Mouse (Mus musculus): ENCODE results near the gene Gpm6b. TPM values are rescaled to one million over a fixed set of nuclear protein-coding genes. Genes with fewer than 3 reads are reported as not detected.

Gpm6b gene
- 1 to 10 TPM; 1.6 to 5.0 (median 3.2) TPM for total RNA-seq (2022)

DNA sequence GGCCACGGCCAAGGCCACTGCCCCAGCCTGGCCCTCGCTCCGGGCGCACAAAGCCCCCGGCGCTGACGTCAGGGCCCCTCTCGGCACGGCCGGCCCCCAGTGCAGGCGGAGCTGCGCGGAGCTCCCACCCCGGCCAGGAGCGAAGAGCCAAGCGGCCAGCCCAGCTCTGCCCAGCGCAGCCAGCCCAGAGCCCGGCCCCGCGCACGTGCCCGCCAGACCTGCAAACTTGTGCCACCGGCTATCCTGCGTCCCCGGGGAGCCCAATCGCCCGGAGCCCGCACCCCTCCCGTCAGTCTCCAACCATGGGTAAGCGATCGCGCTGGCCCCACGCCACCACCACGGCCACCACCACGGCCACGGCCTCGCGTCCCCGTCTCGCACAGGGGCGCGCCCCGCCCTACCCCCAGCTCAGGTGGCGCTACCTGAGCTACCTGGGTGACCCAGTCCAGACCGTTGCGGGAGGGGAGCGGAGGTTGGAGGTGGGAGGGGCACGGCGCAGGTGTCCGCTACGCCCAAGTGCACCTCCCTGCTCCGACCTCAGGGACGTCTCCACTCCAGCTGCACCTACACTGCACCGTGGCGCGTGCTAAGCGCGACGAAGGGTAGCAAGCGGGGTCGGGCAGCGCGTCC, at the start of gene Gpm6b:
Gpm6b (plus strand) TSS at position 81 of the 630 bp plus-strand sequence.
- DNase-seq (ENCODE audit: low spot score in 2 of 2): peak in 1 of 2 experiments; percentile 17

DNA sequence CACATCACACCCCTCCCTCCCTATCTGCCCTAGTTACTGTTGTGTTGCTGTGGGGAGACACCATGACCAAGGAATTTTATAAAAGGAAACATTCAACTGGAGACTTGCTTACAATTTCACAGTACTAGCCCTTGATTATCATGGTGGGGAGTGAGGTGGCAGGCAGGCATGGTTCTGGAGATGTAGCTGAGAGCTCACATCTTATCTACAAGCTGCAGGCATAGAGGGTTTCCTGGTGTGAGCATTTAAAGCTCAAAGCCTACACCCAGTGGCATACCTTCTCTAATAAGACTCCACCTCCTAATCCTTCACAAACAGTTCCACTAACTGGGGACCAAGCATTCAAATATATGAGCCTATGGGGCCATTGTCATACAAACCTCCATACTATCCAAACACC, 42.4 kb upstream of the Gpm6b start:
- DNase-seq (ENCODE audit: low spot score in 2 of 2): no peak

DNA sequence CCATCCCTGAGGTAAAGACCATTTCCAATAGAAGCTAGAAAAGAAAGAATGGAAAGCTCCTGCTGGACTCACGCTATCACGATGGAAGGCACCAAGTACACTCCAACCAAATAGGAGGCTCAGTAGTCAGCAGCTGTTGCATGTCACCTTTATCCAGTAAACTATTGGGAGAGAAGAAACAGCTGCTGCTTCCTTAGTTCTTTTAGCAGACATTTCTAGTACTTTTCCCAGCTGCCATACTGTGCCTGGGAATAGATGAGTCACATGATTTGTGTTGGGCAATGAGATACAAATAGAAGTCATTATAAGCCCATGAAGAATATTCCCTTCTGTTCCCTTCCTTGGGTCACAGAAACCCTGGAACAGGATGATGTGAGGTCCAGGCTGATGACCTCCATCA, 40.4 kb upstream of the Gpm6b start:
- no peak for DNase-seq (ENCODE audit: low spot score in 2 of 2)

DNA sequence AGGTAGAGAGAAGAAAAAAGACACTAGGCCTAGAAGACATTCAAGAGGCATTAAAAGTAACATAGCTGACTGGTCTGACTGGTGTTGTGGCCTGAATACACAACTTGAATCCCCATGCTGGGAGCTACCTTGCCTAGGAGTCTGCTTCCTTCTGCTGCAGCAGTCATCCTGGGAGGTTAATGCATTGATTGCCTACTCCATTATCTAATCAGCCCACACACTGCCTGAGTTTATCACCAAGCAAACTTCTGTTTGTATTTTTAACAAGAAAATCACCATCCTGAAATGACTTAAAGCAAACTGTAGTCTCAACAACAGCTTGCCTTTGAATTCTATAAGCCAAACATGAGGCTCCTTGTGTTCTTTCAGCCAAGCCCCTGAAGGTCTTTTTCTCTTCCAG, 38.9 kb upstream of the Gpm6b start:
- no peak for DNase-seq (ENCODE audit: low spot score in 2 of 2)

DNA sequence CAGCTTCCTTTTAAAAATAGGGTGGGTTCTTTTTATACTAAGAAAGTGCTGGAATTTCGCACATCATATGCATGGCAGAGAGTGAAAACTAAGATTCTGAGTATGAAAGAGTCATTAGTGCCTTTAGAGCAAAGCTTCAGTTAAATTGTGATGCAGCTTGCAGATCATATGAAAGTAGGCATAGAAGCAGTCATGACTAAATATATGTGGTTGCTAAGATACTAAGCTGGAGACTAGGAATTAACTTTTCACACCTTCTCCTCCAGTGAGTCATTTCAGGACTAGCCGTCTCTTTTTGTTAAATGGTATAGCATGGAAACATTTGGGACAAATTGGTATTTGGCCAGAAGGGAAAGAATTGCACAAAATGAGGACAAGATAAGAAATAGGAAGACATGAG, 24.1 kb upstream of the Gpm6b start:
- no peak for DNase-seq (ENCODE audit: low spot score in 2 of 2)

DNA sequence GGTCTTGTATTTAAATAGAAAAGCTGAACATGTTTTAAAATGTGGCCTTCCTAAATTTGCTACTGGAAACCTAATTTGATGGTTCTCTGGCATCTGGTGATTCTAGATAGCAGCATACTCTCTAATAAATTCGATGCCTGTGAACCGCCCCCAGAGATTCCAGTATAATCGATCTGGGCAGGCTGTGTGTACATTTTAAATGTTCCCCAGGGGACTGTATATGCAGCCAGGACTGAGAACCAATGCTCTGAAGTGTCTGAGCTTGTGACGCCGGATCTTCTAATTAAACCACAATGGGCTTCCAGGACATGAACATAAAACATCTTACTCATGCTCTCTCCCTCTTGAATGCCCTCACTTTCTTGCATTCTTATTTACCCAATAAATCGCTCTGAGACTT, 22.5 kb upstream of the Gpm6b start:
- no peak for DNase-seq (ENCODE audit: low spot score in 2 of 2)

DNA sequence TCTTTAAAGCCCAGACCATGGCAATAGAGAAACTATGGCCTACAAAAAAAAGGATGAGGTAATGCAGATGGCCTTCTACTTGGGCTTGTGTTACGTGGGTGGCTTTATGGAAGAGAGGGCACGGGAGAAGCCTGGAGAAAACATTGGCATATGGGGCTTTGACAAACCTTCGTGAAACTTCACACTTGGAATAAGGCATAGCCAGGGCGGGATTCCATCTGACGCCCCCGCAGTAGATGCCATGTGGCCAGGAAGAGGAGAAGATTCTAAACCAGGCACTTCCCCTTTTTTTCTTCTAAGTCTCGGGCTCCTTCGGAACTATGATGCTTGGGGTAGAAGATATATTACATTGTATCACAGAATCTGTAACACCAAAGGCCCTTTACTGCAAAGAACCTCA, 22.0 kb upstream of the Gpm6b start:
- no peak for DNase-seq (ENCODE audit: low spot score in 2 of 2)

DNA sequence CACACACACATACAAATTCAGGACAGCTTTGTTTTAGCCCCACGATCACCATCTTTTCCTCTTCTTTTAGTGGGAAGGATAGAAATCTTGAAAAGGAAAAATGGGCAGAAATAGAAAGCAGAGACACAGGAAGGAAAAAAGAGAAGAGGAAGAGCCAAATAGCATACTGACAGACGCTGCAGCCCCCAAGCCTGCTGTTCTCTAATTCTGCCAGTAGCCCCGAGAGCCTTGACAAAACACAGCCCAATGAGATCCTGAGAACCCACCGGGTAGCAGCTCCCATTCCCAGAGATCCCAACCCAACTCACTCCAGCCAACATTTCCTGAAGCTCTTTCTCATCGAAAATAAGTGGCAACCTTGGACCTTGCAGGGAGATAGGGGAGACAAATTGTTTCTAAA, 19.4 kb upstream of the Gpm6b start:
- no peak for DNase-seq (ENCODE audit: low spot score in 2 of 2)

DNA sequence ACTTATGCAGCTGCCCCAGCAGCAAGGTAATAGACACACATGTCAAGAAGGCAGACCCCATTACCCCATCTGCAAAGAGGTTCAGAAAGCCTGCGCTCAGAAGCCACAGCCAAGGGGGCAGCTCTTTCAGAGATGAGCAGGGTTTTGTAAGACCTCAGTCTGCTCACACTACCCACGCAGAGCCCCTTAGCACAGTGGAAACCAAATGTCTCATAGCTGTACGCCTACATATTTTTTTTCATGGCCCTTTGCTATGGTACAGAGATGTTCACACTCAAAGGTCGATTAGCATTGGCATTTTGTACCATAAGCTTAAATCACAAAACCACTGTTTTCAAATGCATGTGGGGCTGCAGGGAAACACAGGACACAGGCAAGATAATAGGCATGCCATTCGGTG, 11.9 kb upstream of the Gpm6b start:
- DNase-seq (ENCODE audit: low spot score in 2 of 2): no peak

DNA sequence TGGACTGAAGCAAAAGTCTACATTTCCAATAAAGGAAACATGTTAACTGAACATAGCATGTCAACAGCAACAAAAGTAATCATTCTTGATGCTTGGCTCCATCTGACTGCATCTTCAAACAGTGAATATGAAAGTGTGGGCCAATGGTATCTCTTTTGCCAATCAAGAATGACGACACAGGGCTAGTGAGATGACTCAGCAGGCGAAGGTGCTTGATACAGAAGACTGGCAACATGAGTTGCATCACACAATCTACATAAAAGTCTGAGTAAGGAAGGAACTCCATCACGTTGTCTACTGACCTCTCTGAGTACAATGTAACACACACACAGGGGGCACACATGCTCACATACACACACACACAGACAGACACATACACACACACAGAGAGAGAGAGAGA, 9.0 kb upstream of the Gpm6b start:
- no peak for DNase-seq (ENCODE audit: low spot score in 2 of 2)

DNA sequence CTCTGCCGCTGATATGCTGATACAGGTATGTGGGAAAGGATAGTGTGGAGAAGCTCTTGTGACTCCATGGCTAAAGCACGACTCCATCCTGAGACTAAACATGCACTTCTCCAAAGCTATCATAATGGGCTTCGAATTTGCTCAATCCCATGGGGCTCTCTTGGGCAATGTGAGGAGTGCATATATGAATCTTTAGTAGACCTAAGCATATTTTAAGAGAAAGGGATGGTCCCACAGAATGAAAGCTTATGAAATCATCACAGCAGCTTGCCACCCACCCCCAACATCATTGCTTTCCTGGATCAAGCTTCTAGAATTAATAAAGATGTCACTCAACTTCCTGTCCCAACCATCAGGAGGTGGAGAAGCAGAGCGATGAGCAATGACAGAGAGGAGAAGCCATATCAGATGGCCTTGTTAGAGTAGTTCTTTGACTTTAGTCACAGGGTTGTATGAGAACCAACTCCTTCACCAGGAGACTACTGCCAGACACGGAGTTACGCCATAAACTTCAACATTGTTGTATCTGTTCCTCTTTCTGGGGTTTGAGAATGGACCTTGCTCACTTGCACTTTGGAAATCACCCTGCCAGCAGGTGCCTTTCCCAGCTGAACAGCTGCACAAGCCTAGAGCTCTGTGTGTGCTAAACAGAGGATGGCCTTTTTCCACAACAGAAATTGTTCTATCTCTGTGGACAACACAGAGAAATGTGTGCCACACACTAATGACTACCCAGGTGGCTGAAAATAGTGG, 8.0 kb upstream of the Gpm6b start:
- DNase-seq (ENCODE audit: low spot score in 2 of 2): no peak

DNA sequence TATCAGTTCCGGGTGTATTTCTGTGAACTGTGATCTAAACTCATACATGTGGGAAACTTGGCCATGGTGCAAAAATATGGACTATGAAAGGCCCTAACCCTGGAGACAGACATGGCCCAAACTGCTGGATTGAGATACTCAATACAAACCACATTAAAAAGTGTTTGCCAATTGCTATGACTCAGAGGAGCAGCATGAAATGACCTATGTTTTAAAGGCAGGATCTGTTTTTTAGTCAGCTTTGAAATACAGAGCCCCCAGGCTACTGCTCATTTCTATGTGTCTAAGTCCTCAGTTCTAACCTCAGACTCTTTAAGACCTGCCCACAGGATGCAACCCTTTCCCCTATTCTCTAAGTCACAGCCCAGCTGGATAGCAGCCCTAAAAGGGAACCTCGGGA, 2.6 kb upstream of the Gpm6b start:
- no peak for DNase-seq (ENCODE audit: low spot score in 2 of 2)

DNA sequence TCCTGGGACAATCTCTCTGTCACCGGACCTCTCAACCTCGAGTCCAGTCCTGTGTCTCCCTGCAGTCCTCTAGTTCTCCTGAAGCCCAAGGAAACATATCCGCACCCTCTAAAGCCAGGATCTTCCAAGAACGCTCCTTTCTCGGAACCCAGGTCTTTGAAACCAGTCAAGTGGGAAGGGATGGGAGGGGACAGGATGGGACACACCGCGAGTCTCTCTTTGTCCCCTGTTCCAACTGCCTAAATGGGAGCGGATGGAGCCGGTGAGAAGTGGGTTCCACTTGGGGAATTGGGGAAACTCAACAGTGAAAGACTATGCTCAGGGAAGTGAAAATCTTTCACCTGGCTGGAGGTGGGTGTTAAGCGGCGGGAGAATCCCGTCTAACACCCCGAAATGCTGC, 809 bp downstream of the Gpm6b start:
- no peak for DNase-seq (ENCODE audit: low spot score in 2 of 2)

DNA sequence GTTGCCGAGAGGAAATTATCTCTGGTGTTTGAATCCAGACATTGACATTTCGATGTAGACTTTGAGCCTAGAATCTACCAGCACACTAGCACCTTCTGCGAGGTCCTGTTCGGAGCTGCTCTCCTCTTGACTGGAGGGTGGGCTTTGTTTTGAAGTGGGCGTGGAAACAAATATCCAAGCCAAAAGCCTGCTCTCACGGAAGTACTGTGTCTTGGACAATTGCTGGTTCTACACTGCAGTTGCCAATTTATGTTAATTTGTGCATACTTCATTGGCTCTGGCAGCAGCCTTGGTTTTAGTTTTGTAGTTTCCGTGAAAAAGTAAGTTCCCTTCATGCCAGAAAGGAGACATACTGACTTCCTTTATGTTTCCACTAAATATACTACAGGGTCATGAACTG, 2.0 kb downstream of the Gpm6b start:
- DNase-seq (ENCODE audit: low spot score in 2 of 2): no peak

DNA sequence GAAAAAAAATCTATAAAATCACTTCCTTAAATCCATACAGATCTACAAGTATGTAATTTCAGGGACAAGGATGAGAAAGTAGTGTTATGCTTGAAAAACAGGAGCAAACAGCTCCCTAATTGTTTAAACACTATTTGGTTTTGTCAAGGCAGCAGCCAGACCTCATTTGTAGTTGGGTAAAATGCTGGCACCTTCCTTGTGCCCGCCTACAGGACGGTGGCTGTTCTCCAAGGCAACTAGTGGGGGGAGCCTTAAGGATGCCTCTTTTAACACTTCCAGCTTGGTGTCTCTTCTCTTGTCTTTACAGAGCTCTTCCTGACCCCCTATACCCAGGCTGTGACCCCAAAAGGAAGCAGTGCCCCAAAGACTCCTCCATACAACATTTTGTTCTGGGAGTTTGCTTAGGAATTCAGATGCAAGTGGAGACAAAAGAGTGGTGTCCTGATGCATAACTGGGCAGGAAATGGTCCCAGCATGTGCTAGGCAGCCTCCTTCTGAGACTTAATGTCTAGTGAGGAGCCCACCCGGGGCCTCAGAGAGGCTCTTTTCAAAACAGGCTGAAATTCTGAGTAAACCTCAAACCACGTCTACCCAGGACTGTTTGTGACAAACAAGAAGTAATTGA, 4.7 kb downstream of the Gpm6b start:
- no peak for DNase-seq (ENCODE audit: low spot score in 2 of 2)

DNA sequence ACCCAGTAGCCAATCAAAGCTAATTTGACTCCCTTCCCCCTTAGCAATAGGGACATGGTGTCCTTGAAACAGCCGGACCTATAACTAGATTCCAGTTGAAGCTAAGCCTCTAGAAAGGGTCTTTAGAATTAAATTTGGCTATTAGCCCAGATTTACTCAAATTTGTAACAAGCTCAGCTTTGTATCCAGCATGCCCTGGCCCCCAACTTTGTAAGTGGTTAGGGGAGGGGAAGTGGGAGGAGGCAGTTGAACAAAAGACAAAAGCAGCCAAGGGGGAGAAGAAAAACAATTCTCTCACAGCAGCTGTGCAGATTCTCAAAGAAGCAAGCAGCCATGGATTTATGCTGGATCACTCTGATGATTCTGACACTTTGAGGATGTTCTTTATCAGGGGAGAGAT, 32.8 kb downstream of the Gpm6b start:
- no peak for DNase-seq (ENCODE audit: low spot score in 2 of 2)

DNA sequence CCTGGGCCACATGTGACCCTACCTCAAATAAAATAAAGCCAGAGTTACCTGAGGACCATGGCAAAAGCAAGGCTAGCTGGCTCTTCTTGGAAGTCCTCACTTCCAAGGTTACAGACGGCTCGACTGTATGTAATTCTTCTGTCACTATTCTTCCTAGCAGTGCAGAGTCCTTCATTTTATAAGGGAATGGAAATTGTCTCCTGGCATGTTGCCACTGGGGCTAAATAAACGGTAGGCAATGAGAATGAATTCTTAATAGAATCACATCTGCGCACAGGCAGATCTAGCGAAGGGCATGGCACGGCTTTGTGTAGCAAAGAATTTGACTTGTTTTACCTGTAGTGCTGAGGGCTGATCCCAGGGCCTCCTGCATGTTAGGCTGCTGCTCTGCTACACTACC, 33.9 kb downstream of the Gpm6b start:
- no peak for DNase-seq (ENCODE audit: low spot score in 2 of 2)

DNA sequence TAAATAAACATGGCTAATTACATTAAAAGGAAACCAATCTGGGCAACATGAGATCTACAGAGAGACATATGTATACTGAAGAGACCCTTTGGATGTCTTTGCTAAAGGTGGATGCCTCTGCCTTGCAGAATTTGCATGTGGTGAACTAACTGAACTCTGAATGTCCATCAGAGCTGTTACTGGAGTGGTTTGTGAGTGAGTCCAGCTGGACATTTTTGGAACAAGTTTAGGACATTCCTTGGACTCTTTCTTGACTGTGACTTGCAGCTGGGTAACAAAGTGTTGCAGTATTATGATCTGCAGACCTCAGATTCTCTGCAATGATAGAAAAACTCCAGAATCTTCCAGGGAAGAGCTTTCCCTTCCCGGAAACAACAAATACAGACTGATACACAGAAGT, 41.1 kb downstream of the Gpm6b start:
- DNase-seq (ENCODE audit: low spot score in 2 of 2): no peak

DNA sequence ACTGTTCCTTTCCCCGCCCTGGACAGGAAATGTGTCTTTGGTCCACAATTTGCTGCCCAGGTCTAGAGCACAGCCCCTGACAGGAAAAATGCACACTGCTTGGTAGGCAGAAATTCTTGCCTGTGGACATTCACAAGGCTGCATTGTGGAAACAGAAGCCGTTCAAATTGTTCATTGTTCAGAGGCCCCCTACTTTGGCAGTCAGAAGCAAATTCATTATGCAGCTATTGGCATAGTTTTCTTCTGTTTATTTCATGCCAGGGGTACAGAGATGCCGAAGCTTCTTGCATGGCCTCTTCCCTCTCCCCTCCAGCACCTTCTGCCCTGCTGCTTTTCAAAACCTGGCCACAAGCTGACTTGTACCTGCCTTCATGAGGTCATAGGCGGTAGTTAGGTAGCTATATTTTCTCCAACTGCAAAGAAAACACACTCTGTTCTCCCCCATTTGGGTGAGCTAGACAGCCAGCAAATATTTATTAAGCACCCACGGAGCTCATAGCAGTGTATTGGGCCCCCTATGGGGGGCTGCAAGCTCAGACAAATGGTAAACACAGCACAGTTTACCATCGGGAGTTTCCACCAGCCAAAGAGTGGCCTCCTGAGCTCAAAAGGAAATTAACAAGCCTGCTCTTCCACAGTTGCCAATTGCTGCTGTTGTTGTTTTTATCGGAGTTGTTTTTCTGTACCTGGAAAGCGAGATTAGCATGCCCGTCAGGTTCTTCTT, 48.2 kb downstream of the Gpm6b start:
- no peak for DNase-seq (ENCODE audit: low spot score in 2 of 2)

DNA sequence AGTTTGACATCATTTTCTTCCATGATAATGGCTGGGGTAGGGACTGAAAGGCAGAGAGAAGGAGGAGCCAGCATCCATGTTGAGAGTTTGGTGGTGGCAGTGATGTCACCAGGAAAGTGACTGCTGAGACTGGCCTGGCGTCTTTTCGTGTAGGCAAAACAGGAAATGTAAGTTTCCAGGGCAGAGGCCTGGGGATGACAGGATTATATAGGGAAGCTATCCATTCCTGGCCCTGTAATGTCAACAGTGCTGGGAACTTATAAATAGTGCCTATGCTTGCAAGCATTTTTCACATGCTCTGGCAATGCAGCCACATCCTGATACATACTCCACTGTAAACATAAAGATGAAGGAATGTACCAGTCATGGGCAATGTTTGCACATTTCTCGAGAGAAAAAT, 52.6 kb downstream of the Gpm6b start:
- no peak for DNase-seq (ENCODE audit: low spot score in 2 of 2)

DNA sequence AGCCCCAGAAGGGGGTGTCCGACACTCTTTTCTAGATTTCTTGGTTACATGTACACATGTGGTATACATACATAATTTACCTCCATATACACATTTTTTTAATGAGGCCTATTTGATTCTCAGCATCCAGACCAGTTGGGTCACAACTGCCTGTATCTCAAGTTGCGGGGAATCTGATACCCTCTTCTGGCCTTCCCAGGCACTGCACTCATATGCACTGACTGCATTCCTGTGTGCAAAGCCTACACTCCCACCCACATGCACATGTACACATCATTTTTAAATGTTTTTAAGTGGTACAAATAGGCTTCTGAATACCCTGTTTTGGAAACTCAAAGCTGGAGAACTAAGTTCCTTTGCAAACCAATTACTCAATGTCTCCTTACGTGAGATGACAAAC, 54.8 kb downstream of the Gpm6b start:
- DNase-seq (ENCODE audit: low spot score in 2 of 2): no peak

DNA sequence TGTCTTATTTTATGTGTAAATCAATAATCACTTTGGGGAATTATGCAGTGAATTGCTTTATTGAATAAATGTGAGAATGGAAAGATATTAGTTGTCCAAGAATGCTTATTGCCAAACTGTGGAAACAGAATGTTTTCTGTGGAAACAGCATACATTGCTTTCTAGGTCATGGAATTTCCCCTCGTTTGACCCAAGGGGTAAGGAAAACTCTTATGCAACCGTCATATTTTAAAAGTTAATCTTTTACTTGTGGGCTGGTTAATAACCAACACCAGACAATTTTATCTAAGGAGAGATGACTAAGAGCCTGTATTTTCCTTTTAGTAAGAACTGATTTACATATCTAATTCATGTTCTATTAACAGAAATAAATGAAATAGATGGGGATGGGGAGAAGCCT, 64.1 kb downstream of the Gpm6b start:
- no peak for DNase-seq (ENCODE audit: low spot score in 2 of 2)
